11 mouse cellular contexts compared by ENCODE assay signal in genomic region chrX:140406079-140406478, GRCm38 (mm10). TPM values are rescaled to one million over a fixed set of nuclear protein-coding genes. Genes with fewer than 3 reads are reported as not detected.
A peak's percentile ranks its signal among the peaks of the same experiment; 100 is the strongest.
DNase-seq lines count a peak whose midpoint lies in the region; ATAC-seq and TF ChIP-seq lines count a peak whose summit lies in the region.
"Had no signal": no experiment of that assay in that cellular context is flagged by ENCODE, and none has a peak within 500 bp of the region (broad histone marks: within the 10 kb centered on the region; RNA-seq: fewer than 3 reads in every experiment).

No protein-coding gene starts in this region.

- no peaks in the 10 kb centered on the region for H3K4me1 ChIP-seq in hindbrain, embryonic 13.5 days (replicated peaks)
- no peaks in the 10 kb centered on the region for H3K4me1 ChIP-seq in hindbrain, embryonic 10.5 days (replicated peaks)
- no peaks in the 10 kb centered on the region for H3K4me1 ChIP-seq in midbrain, embryonic 12.5 days
- no peaks in the 10 kb centered on the region for H3K4me1 ChIP-seq in midbrain, embryonic 11.5 days (ENCODE audit: control insufficient read depth, insufficient read depth, low read length)
- no peaks in the 10 kb centered on the region for H3K4me1 ChIP-seq in hindbrain, embryonic 14.5 days (replicated peaks; ENCODE audit: control insufficient read depth, insufficient read depth, low read length)
- H3K4me1 ChIP-seq: embryonic facial prominence, embryonic 13.5 days had no signal

- H3K27ac ChIP-seq in hindbrain, embryonic 13.5 days, result no peak overlapping the region
- H3K27ac ChIP-seq in hindbrain, embryonic 10.5 days, result no peak overlapping the region
- no peak overlapping the region for H3K27ac ChIP-seq in midbrain, embryonic 12.5 days (replicated peaks)
- H3K27ac ChIP-seq in midbrain, embryonic 11.5 days (ENCODE audit: low read depth, low read length), result no peak overlapping the region
- H3K27ac ChIP-seq in hindbrain, embryonic 14.5 days, result no peak overlapping the region
- no peak overlapping the region for H3K27ac ChIP-seq in gastrocnemius, adult 2 months
- H3K27ac ChIP-seq: embryonic facial prominence, embryonic 13.5 days had no signal

- peak; percentile 68; the same call in 1 of the 2 replicates for ATAC-seq in hindbrain, embryonic 13.5 days (ENCODE audit: low FRiP score)
- ATAC-seq in midbrain, embryonic 12.5 days (ENCODE audit: low FRiP score, low read depth), result peak; percentile 62; the same call in 1 of the 2 replicates
- ATAC-seq in midbrain, embryonic 11.5 days (ENCODE audit: low FRiP score), result no peak
- ATAC-seq in hindbrain, embryonic 14.5 days (ENCODE audit: low FRiP score), result peak; percentile 53; the same call in 1 of the 2 replicates

- 42% methylated on average over 3 of the region's 4 CpGs for WGBS in hindbrain, embryonic 13.5 days
- WGBS in hindbrain, embryonic 10.5 days, result 47% methylated on average over 4 of the region's 4 CpGs
- 56% methylated on average over 3 of the region's 4 CpGs for WGBS in midbrain, embryonic 12.5 days
- 60% methylated on average over 3 of the region's 4 CpGs for WGBS in midbrain, embryonic 11.5 days
- WGBS in hindbrain, embryonic 14.5 days, result 31% methylated on average over 3 of the region's 4 CpGs

- H3K9me3 ChIP-seq in hindbrain, embryonic 13.5 days, result no peaks in the 10 kb centered on the region
- no peaks in the 10 kb centered on the region for H3K9me3 ChIP-seq in hindbrain, embryonic 10.5 days
- no peaks in the 10 kb centered on the region for H3K9me3 ChIP-seq in midbrain, embryonic 12.5 days
- no peaks in the 10 kb centered on the region for H3K9me3 ChIP-seq in midbrain, embryonic 11.5 days (ENCODE audit: control insufficient read depth, low read length)
- no peaks in the 10 kb centered on the region for H3K9me3 ChIP-seq in hindbrain, embryonic 14.5 days (ENCODE audit: control insufficient read depth, low read length)
- H3K9me3 ChIP-seq: embryonic facial prominence, embryonic 13.5 days had no signal

- no peak overlapping the region for H3K4me3 ChIP-seq in hindbrain, embryonic 13.5 days
- H3K4me3 ChIP-seq in hindbrain, embryonic 10.5 days, result no peak overlapping the region
- H3K4me3 ChIP-seq in midbrain, embryonic 12.5 days, result no peak overlapping the region
- H3K4me3 ChIP-seq in midbrain, embryonic 11.5 days (ENCODE audit: low read depth, low read length), result no peak overlapping the region
- no peak overlapping the region for H3K4me3 ChIP-seq in hindbrain, embryonic 14.5 days (replicated peaks; ENCODE audit: low read length)
- H3K4me3 ChIP-seq in gastrocnemius, adult 2 months, result no peak overlapping the region
- H3K4me3 ChIP-seq: embryonic facial prominence, embryonic 13.5 days had no signal

- intact Hi-C loops in gastrocnemius, adult 2 months (cut with DNase I), result no loop called here

- H3K36me3 ChIP-seq in hindbrain, embryonic 13.5 days, result no peaks in the 10 kb centered on the region
- H3K36me3 ChIP-seq in hindbrain, embryonic 10.5 days, result no peaks in the 10 kb centered on the region
- H3K36me3 ChIP-seq in midbrain, embryonic 12.5 days, result no peaks in the 10 kb centered on the region
- H3K36me3 ChIP-seq in midbrain, embryonic 11.5 days (ENCODE audit: control insufficient read depth, insufficient read depth, low read length), result no peaks in the 10 kb centered on the region
- H3K36me3 ChIP-seq in hindbrain, embryonic 14.5 days (replicated peaks; ENCODE audit: control insufficient read depth, insufficient read depth), result no peaks in the 10 kb centered on the region
- H3K36me3 ChIP-seq: embryonic facial prominence, embryonic 13.5 days had no signal

- H3K9ac ChIP-seq in hindbrain, embryonic 13.5 days, result no peak overlapping the region
- no peak overlapping the region for H3K9ac ChIP-seq in midbrain, embryonic 12.5 days (replicated peaks)
- H3K9ac ChIP-seq in midbrain, embryonic 11.5 days (ENCODE audit: low read length), result no peak overlapping the region
- H3K9ac ChIP-seq in hindbrain, embryonic 14.5 days, result no peak overlapping the region
- H3K9ac ChIP-seq: embryonic facial prominence, embryonic 13.5 days had no signal

- DNase-seq in hindbrain, embryonic 10.5 days (ENCODE audit: low spot score), result no peak
- DNase-seq in midbrain, embryonic 11.5 days (ENCODE audit: low spot score, missing footprints), result no peak
- no peak for DNase-seq in hindbrain, embryonic 14.5 days (ENCODE audit: low spot score)
- peak; percentile 4 to 25 for DNase-seq in kidney, postnatal 4 days
- DNase-seq in gastrocnemius, adult 2 months, result no peak
- DNase-seq in layer of hippocampus, postnatal 14 days (ENCODE audit: low spot score in 2 of 2), result no peak
- DNase-seq: cerebellum, adult 9-11 months; thymus, postnatal 36 days had no signal

- H3K27me3 ChIP-seq in hindbrain, embryonic 13.5 days, result peaks cover 12% of the 10 kb centered on the region; the same call in 1 of the 2 replicates
- peaks cover 63% of the 10 kb centered on the region for H3K27me3 ChIP-seq in hindbrain, embryonic 10.5 days (ENCODE audit: insufficient read depth, poor library complexity, severe bottlenecking)
- peaks cover 32% of the 10 kb centered on the region for H3K27me3 ChIP-seq in midbrain, embryonic 12.5 days
- peaks cover 8% of the 10 kb centered on the region for H3K27me3 ChIP-seq in midbrain, embryonic 11.5 days (ENCODE audit: control insufficient read depth, insufficient read depth, low read length)
- peaks cover 4% of the 10 kb centered on the region; the same call in 1 of the 2 replicates for H3K27me3 ChIP-seq in hindbrain, embryonic 14.5 days (ENCODE audit: control insufficient read depth, insufficient read depth, low read length)

- no peak for TF ChIP-seq CTCF in gastrocnemius, adult 2 months (IDR thresholded peaks at IDR 0.05)

- H3K4me2 ChIP-seq in hindbrain, embryonic 13.5 days, result no peak overlapping the region
- no peak overlapping the region for H3K4me2 ChIP-seq in midbrain, embryonic 12.5 days (replicated peaks)
- H3K4me2 ChIP-seq in midbrain, embryonic 11.5 days, result no peak overlapping the region
- H3K4me2 ChIP-seq in hindbrain, embryonic 14.5 days (replicated peaks), result no peak overlapping the region
- H3K4me2 ChIP-seq: embryonic facial prominence, embryonic 13.5 days had no signal

RNA-seq across cellular contexts. Expression of gene Prps1, which starts 50.3 kb away (rescaled TPM):
- 65.6 and 67.5 TPM in 2 replicates for polyA plus RNA-seq in hindbrain, embryonic 13.5 days (2015; fragmentation: Nextera tagmentation; extraction: Ambion mirVana)
- 82.8 and 83.3 TPM in 2 replicates for polyA plus RNA-seq in hindbrain, embryonic 10.5 days (2016; fragmentation: Nextera tagmentation; extraction: Ambion mirVana)
- 61.4 and 66.6 TPM in 2 replicates for polyA plus RNA-seq in midbrain, embryonic 12.5 days (2016; fragmentation: Nextera tagmentation; extraction: Ambion mirVana)
- 83.0 and 92.2 TPM in 2 replicates for polyA plus RNA-seq in midbrain, embryonic 11.5 days (2014; fragmentation: Nextera tagmentation; extraction: Ambion mirVana)
- 89.4 and 98.9 TPM in 2 replicates for polyA plus RNA-seq in hindbrain, embryonic 14.5 days (2014; fragmentation: Nextera tagmentation; extraction: Ambion mirVana)
- 10 to 100 TPM; 33.7 to 38.2 TPM for total RNA-seq in gastrocnemius, adult 2 months (2021)
- total RNA-seq in layer of hippocampus, postnatal 14 days (2021), result 10 to 100 TPM; 58.7 to 66.4 TPM

Comparison
In these comparisons a context has a peak if more than half of its experiments do, and no peak if none do; other contexts are left out.
1. DNase-seq: peak in kidney, postnatal 4 days (2 of 2); none in hindbrain, embryonic 10.5 days (single experiment), midbrain, embryonic 11.5 days (single experiment), hindbrain, embryonic 14.5 days (single experiment), gastrocnemius, adult 2 months (single experiment) and layer of hippocampus, postnatal 14 days (0 of 2).